Mouse (Mus musculus) limb, embryonic 13.5 days (tissue): ENCODE data around the gene Car5a. TPM values are rescaled to one million over a fixed set of nuclear protein-coding genes. Genes with fewer than 3 reads are reported as not detected.

Source experiments
- ATAC-seq: fragments of 200-750 bp; cut with Nextera tagmentation; 2 replicates; pipeline ENCODE4 v1.8.0; 2017; ENCODE audit warnings: low read depth, moderate number of reproducible peaks, moderate TSS enrichment; ENCODE audit not compliant: low FRiP score
- H3K27ac ChIP-seq: fragments of 300-500 bp; sonication (generic); 2 replicates; pipeline ENCODE4 v1.5.1; 2015; ENCODE audit warnings: inconsistent platforms, mild to moderate bottlenecking, moderate library complexity
- H3K27me3 ChIP-seq: fragments of 300-500 bp; sonication (generic); 2 replicates; pipeline ENCODE4 v1.6.1; 2015; ENCODE audit warnings: mild to moderate bottlenecking, inconsistent platforms
- H3K36me3 ChIP-seq: fragments of 300-500 bp; sonication (generic); 2 replicates; pipeline ENCODE4 v1.6.1; 2015; ENCODE audit warnings: inconsistent platforms, mild to moderate bottlenecking, moderate library complexity
- H3K4me1 ChIP-seq: fragments of 300-500 bp; sonication (generic); 2 replicates; pipeline ENCODE4 v1.6.1; 2015; ENCODE audit warnings: inconsistent platforms
- H3K4me2 ChIP-seq: fragments of 300-500 bp; sonication (generic); replicated peaks from 2 replicates; pipeline ENCODE4 v1.6.1; 2015; ENCODE audit warnings: inconsistent platforms, mild to moderate bottlenecking, moderate library complexity
- H3K4me3 ChIP-seq: fragments of 300-500 bp; sonication (generic); 2 replicates; pipeline ENCODE4 v1.5.1; 2015; ENCODE audit warnings: moderate library complexity, mild to moderate bottlenecking, inconsistent platforms
- H3K9ac ChIP-seq: fragments of 300-500 bp; sonication (generic); 2 replicates; pipeline ENCODE4 v1.6.1; 2015; ENCODE audit warnings: mild to moderate bottlenecking, inconsistent platforms
- H3K9me3 ChIP-seq: fragments of 300-500 bp; sonication (generic); 2 replicates; pipeline ENCODE4 v1.6.1; 2016; ENCODE audit warnings: inconsistent platforms
- WGBS: fragments of 180-500 bp; shearing (Covaris S2); methylation state at CpG from one replicate; pipeline ENCODE4 v1.1.7; 2015; 5-methylcytosine and 5-hydroxymethylcytosine counted together
- polyA plus RNA-seq: library from polyadenylated mRNA; unstranded; fragments of >200 nt; fragmentation: Nextera tagmentation; extraction: Ambion mirVana; gene quantifications from 2 replicates; pipeline ENCODE4 v1.2.1, GENCODE M21; 2015

The Car5a gene
- polyA plus RNA-seq, 1 experiment from 2014 or later = not detected

DNA sequence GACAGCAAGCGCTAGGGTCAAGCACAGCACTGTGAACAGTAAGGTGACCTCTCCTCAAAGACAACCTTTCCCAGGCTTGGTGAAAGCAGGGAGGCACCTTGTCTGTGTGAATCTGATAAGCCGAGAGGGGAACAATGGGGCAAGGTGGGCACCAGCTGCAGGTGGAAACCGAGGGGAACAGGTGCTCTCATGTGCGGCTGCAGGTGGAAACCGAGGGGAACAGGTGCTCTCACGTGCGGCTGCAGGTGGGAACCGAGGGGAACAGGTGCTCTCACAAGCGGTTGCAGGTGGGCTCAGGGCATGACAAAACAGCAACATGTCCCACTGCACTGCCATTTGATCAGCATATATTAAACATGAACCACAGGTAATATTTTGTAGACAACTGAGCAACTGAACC, 47.5 kb downstream of the Car5a start:
- Histone ChIP-seq H3K36me3 (peaks cover 16% of the 10 kb centered on the region), H3K27ac (no peak overlapping the region), H3K9ac (no peak overlapping the region; the same call in 1 of the 2 replicates), H3K4me1 (peaks cover 31% of the 10 kb centered on the region), H3K9me3 (no peaks in the 10 kb centered on the region), H3K4me3 (no peak overlapping the region), H3K4me2 (no peak overlapping the region), H3K27me3 (no peaks in the 10 kb centered on the region)
- no peak for ATAC-seq
- 75% methylated on average over 9 of the region's 9 CpGs for WGBS

- Histone ChIP-seq H3K4me3 (no peak overlapping the region), H3K9ac (peak overlapping the region; percentile 20), H3K9me3 (no peaks in the 10 kb centered on the region), H3K4me1 (peaks cover 25% of the 10 kb centered on the region), H3K27me3 (no peaks in the 10 kb centered on the region), H3K4me2 (no peak overlapping the region), H3K36me3 (peaks cover 16% of the 10 kb centered on the region), H3K27ac (no peak overlapping the region)
- no peak for ATAC-seq
- WGBS = 54% methylated on average over 12 of the region's 12 CpGs
Measured at GRCm38 (mm10) chr8:121896476-121897145, 48.1 kb downstream of the Car5a start.

DNA sequence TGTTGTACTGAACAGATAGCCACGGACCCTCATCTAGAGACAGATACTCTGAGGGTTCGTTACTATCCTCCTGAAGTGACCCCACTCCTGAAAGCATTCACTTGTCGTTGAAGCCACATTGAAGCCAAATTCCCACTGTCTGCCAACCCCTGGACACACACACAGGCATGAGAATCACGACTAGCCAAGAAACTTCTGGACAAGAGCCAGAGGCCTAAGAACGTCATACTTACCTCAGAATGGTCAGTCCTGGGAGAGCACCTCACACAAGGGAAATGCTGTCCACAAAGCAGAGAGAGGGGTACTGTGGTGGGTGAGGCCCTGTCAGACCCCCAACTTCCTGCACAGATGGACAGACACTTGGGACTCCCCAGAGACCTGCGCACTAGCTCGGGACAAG, 48.8 kb downstream of the Car5a start:
- Histone ChIP-seq H3K27me3 (no peaks in the 10 kb centered on the region), H3K9ac (no peak overlapping the region), H3K36me3 (peaks cover 16% of the 10 kb centered on the region), H3K4me1 (peaks cover 22% of the 10 kb centered on the region), H3K4me2 (no peak overlapping the region), H3K4me3 (no peak overlapping the region), H3K27ac (no peak overlapping the region), H3K9me3 (no peaks in the 10 kb centered on the region)
- WGBS = 86% methylated on average over 7 of the region's 7 CpGs
- ATAC-seq = no peak

DNA sequence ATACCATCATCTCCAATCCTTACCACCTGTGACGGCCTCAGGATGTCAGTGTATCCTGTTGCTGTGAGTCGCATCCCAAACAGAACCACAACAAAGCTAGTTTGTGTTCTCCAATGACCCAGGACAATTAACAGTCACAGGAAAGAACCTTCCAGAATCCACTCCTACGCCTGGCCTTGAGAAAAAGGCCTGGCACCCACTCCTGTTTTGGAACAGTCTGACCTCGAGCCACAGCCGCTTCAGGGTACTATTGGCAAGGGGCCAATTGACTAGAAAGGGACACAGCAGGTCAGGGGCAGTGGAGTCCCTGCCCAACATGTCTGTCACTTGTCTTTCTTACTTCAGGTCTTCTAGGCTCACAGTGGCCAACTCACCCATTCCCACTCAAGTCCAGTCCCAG, 51.8 kb downstream of the Car5a start:
- peaks cover 21% of the 10 kb centered on the region for H3K36me3 ChIP-seq
- H3K9me3 ChIP-seq = no peaks in the 10 kb centered on the region
- WGBS = 90% methylated on average over 5 of the region's 5 CpGs
- no peak overlapping the region for H3K9ac ChIP-seq
- H3K27me3 ChIP-seq = no peaks in the 10 kb centered on the region
- H3K4me2 ChIP-seq = no peak overlapping the region
- ATAC-seq = no peak
- peaks cover 8% of the 10 kb centered on the region for H3K4me1 ChIP-seq
- no peak overlapping the region for H3K4me3 ChIP-seq
- H3K27ac ChIP-seq = no peak overlapping the region

GRCm38 (mm10) chr8:121889810-121890785, 54.6 kb downstream of the Car5a start:
- 82% methylated on average over 15 of the region's 15 CpGs for WGBS
- ATAC-seq = no peak
- H3K4me1 ChIP-seq = no peaks in the 10 kb centered on the region
- no peaks in the 10 kb centered on the region for H3K27me3 ChIP-seq
- H3K4me2 ChIP-seq = no peak overlapping the region
- H3K9ac ChIP-seq = no peak overlapping the region
- peaks cover 43% of the 10 kb centered on the region for H3K36me3 ChIP-seq
- H3K9me3 ChIP-seq = no peaks in the 10 kb centered on the region
- no peak overlapping the region for H3K4me3 ChIP-seq
- H3K27ac ChIP-seq = no peak overlapping the region

GRCm38 (mm10) chr8:121889317-121889716, 55.4 kb downstream of the Car5a start:
- 83% methylated on average over 1 of the region's 1 CpGs for WGBS
- H3K36me3 ChIP-seq = peaks cover 44% of the 10 kb centered on the region
- H3K9me3 ChIP-seq = no peaks in the 10 kb centered on the region
- no peaks in the 10 kb centered on the region for H3K27me3 ChIP-seq
- ATAC-seq = no peak
- H3K9ac ChIP-seq = no peak overlapping the region
- no peak overlapping the region for H3K4me3 ChIP-seq
- no peaks in the 10 kb centered on the region for H3K4me1 ChIP-seq
- no peak overlapping the region for H3K4me2 ChIP-seq
- no peak overlapping the region for H3K27ac ChIP-seq

GRCm38 (mm10) chr8:121887547-121887946, 57.2 kb downstream of the Car5a start:
- no peak overlapping the region for H3K27ac ChIP-seq
- H3K4me2 ChIP-seq = no peak overlapping the region
- H3K27me3 ChIP-seq = no peaks in the 10 kb centered on the region
- H3K4me1 ChIP-seq = no peaks in the 10 kb centered on the region
- H3K36me3 ChIP-seq = peaks cover 58% of the 10 kb centered on the region
- WGBS = 67% methylated on average over 1 of the region's 1 CpGs
- no peak overlapping the region for H3K9ac ChIP-seq
- no peaks in the 10 kb centered on the region for H3K9me3 ChIP-seq
- H3K4me3 ChIP-seq = no peak overlapping the region
- no peak for ATAC-seq

DNA sequence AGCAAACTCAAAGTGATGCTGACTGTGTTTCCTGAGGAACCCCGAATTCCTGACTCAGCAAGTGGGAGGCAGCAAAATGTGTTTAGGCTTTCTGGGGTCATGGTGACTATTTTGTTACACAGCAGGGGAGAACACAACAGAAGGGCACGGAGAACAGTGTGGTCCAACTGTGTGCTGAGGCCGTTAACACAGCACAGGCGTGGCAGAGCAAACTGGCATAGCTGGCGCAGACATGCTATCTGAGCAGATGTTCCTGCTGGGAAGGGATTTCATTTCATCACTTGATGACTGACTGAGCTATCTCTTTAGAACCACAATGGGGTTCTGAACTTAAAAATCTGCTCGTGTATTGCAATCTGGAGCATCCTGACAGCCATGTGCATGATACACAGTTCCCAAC, 59.3 kb downstream of the Car5a start:
- Histone ChIP-seq H3K9me3 (no peaks in the 10 kb centered on the region), H3K36me3 (peaks cover 70% of the 10 kb centered on the region), H3K9ac (no peak overlapping the region), H3K27ac (no peak overlapping the region), H3K4me2 (no peak overlapping the region), H3K4me3 (no peak overlapping the region), H3K27me3 (no peaks in the 10 kb centered on the region), H3K4me1 (peaks cover 3% of the 10 kb centered on the region; the same call in 1 of the 2 replicates)
- ATAC-seq = no peak
- 89% methylated on average over 6 of the region's 6 CpGs for WGBS

- H3K4me3 ChIP-seq = no peak overlapping the region
- H3K4me2 ChIP-seq = no peak overlapping the region
- ATAC-seq = no peak
- no peaks in the 10 kb centered on the region for H3K27me3 ChIP-seq
- 94% methylated on average over 9 of the region's 9 CpGs for WGBS
- H3K9ac ChIP-seq = no peak overlapping the region
- H3K36me3 ChIP-seq = peaks cover 70% of the 10 kb centered on the region
- H3K9me3 ChIP-seq = no peaks in the 10 kb centered on the region
- H3K4me1 ChIP-seq = peaks cover 3% of the 10 kb centered on the region; the same call in 1 of the 2 replicates
- H3K27ac ChIP-seq = no peak overlapping the region
Measured at GRCm38 (mm10) chr8:121885001-121885400, 59.7 kb downstream of the Car5a start.

DNA sequence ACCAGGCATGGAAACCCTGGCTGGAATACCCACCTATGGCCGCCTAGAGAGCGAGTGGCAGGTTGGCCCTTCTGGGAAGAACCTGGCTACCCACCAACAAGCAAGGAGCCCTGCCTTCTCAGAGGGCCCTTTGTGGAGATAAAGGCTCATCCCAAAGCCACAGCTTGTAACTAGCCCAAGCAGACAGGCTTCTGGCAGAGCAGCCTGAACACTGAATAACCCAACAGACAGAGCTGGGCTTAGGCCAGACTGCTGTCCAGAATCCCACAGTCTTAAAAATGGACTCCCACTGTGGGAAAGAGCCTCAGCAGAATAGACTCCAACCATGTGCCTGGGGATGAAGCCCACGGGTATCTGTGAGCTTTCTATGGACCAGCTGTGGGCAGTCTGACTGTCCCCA, 60.5 kb downstream of the Car5a start:
- Histone ChIP-seq H3K27me3 (no peaks in the 10 kb centered on the region), H3K4me1 (peaks cover 3% of the 10 kb centered on the region; the same call in 1 of the 2 replicates), H3K27ac (no peak overlapping the region), H3K9me3 (no peaks in the 10 kb centered on the region), H3K9ac (no peak overlapping the region), H3K36me3 (peaks cover 70% of the 10 kb centered on the region), H3K4me2 (no peak overlapping the region), H3K4me3 (no peak overlapping the region)
- 90% methylated on average over 3 of the region's 3 CpGs for WGBS
- ATAC-seq = no peak

DNA sequence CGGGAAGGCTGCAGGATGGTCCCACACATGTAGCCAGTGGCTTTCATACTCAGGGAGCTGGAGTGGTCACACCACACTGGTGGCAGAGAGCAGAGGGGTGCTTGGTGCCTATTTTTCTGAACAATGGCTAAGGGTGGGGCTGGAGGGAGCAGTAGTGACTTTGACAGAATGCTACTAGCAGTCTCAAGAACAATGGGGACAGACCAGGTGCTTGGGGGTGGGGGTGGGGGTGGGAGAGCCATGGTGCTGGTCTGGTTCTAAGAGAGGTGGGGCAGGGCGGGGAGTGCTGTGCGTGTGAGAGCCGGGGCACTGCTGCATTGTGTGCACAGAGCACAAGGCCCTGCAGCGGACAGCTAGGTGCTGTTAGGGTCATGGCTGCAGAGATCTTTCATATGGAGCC, 62.8 kb downstream of the Car5a start:
- H3K27ac ChIP-seq = no peak overlapping the region
- no peak overlapping the region for H3K9ac ChIP-seq
- no peak overlapping the region for H3K4me2 ChIP-seq
- no peaks in the 10 kb centered on the region for H3K27me3 ChIP-seq
- no peak for ATAC-seq
- no peaks in the 10 kb centered on the region for H3K9me3 ChIP-seq
- H3K4me3 ChIP-seq = no peak overlapping the region
- H3K4me1 ChIP-seq = peaks cover 3% of the 10 kb centered on the region; the same call in 1 of the 2 replicates
- H3K36me3 ChIP-seq = peaks cover 56% of the 10 kb centered on the region
- WGBS = 85% methylated on average over 5 of the region's 5 CpGs

DNA sequence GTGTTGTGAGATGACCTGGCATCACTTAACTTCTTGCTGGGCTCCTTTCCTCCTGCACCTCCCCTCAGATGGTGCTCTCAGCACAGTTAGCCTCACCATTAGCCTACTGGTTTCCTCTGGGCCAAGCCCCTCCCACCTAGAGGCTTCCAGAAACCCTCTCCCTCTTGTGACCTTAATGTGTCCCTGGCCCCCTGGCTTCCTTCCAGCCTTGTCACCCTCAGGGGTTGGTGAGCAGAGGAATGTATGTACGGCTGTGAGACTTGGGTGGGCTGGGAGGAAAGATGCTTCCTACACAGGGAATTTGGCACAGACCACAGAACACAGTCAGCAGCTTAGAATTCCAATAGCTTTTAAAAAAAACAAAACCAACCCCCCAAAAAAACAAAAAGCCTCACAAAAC, 63.9 kb downstream of the Car5a start:
- Histone ChIP-seq H3K4me1 (peaks cover 8% of the 10 kb centered on the region; the same call in 1 of the 2 replicates), H3K9ac (no peak overlapping the region), H3K36me3 (peaks cover 45% of the 10 kb centered on the region), H3K4me2 (no peak overlapping the region), H3K4me3 (no peak overlapping the region), H3K27me3 (no peaks in the 10 kb centered on the region), H3K9me3 (no peaks in the 10 kb centered on the region), H3K27ac (no peak overlapping the region)
- ATAC-seq = no peak
- WGBS = 23% methylated on average over 1 of the region's 1 CpGs
